Mouse (Mus musculus) embryo, embryonic 10.5 days (tissue): Measurements from ENCODE around the gene Sdc3.
A peak's percentile ranks its signal among the peaks of the same experiment; 100 is the strongest.

Experiments used
- DNase-seq: peaks from one replicate; pipeline ENCODE4 v3.0.0-alpha.2; 2015; ENCODE audit warnings: low spot score

Gene Sdc3

DNA sequence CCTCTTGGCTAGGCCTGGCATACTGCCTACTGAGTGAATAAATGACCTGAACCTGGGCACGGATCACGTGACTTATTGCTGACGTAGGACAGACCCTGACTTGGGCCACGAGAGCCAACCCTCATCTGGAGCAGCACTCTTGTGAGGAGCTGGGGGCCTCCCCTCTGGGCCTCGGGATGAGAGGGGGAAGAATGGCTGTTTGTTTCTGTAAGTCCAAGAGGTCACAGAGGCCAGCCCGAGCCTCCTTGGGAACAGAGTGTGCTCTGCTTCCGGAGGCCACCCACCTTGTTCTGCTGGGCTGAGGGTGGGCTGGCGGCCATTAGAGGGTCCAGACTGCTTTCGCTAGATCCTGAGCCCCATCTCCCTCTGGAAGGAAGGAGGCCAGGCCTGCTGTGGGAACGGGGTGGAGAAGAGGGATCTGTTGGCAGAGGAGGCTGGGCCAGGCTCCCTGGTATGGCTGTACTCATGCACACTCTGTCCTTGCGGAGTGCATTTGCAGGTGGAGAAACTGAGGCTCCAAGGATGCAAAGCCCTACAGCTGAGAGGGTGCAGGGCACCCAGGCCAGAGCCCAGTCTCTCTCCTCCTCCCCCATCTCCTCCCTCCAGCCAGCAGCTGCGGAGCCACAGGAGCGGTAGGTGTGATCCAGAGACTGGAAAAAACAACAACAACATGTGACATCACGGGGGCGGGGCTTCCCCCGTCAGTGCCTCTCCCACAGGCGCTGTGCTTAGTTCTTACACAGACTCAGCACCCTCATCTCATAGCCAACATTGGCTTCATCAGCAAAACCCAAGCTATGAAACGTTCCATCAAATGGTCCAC, 36.7 kb downstream of the Sdc3 start:
- DNase-seq = peak; percentile 87

- DNase-seq = peak; percentile 80
Measured at GRCm38 (mm10) chr4:130834122-130834521, 41.8 kb downstream of the Sdc3 start.

DNA sequence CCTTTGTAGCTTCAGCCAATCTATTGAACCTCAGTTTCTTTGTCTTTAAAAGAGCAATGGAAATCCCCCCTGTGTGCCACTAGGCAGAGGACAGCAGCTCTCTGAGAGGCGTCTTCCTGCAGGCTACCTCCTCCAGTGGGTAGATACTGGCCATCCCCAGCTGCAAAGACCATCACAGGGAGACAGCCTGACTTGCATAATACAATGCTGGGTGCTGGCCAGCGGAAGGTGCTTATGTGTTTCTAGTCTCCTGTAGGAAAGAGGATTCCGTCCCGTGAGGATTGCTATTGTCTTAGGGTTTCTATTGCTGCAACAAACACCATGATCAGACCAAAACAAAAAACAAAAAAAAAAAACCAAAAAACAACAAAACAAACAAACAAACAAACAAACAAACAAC, 43.2 kb downstream of the Sdc3 start:
- DNase-seq = no peak

- peak; percentile 58 for DNase-seq
Measured at GRCm38 (mm10) chr4:130836281-130837061, 44.1 kb downstream of the Sdc3 start.

- DNase-seq = peak; percentile 35
Measured at GRCm38 (mm10) chr4:130838585-130838984, 46.2 kb downstream of the Sdc3 start.

- peak; percentile 58 for DNase-seq
Measured at GRCm38 (mm10) chr4:130841107-130841840, 48.9 kb downstream of the Sdc3 start.

- DNase-seq = no peak
Measured at GRCm38 (mm10) chr4:130848814-130849213, 56.5 kb downstream of the Sdc3 start.

DNA sequence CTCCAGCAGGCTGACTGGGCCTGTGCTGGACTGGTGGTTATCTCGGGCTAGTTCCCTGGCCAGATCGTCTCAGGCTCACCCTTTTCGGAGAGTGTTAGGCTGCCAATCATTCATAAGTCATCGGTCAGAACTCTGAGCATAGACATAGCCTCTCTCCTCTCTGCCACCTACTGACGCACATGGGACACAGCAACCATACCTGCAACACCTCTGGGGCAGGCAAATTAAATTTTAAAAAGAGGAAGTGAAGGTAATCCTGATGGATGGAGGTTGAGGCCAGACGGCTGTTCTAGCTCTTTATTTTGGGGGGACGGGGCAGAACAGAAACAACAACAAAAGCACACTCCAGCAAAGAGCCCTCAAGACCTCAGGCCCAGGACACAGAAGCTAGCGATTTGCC, 65.3 kb downstream of the Sdc3 start:
- no peak for DNase-seq

- DNase-seq = no peak
Measured at GRCm38 (mm10) chr4:130858880-130859279, 66.5 kb downstream of the Sdc3 start.

- DNase-seq = no peak
Measured at GRCm38 (mm10) chr4:130859467-130859866, 67.1 kb downstream of the Sdc3 start.

GRCm38 (mm10) chr4:130860902-130861652, 68.7 kb downstream of the Sdc3 start:
- DNase-seq = no peak

DNA sequence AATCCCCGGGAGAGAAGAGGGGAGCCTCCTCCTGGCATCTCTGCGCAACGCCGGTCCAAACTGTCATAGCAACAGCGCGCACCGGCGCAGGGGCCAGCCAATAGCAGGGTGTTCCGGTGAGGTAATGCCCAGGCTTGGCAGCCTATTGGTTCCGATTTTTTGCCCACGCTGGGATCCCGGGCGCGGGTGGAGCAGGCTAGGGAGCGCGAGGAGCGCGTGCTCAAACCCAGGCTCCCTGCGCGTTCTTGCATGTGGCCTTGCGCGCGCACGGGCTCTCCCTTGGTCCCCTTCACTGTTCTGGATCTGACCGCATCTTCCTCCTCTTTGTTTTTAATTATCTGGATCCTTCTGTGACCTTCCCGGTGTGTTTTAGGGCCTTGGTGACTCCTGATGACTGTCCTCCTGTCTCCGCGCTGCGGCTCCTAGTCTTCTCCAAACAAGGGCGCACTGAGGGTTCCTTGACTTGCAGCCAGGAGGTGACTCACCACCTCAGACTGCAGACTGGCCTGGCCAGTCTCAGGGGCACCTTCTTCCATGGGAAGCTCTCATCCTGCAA, 69.4 kb downstream of the Sdc3 start:
- DNase-seq = peak; percentile 70

- DNase-seq = no peak
Measured at GRCm38 (mm10) chr4:130862538-130862937, 70.2 kb downstream of the Sdc3 start.

GRCm38 (mm10) chr4:130865460-130865859, 73.1 kb downstream of the Sdc3 start:
- no peak for DNase-seq

- peak; percentile 87 for DNase-seq
Measured at GRCm38 (mm10) chr4:130865901-130866371, 73.6 kb downstream of the Sdc3 start.

DNA sequence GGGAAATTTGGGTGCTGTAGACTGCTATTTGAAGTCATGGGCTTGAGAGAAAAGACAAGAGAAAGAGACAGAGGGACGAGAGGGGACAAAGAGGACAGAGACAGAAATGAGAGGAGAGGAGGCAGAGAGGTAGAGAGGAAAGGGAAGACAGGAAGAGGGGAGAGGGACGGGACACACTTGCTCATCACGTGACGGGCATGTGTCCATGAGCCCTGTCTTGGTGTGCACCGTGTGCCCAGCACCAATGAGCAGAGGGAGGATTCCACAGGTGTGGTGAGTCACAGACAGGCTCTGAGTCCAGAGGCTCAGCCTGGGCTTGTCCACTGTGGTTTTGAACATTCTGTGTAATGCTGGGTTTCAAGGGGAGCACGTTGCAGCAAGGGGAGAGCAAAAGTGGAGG, 75.6 kb downstream of the Sdc3 start:
- DNase-seq = no peak

- DNase-seq = no peak
Measured at GRCm38 (mm10) chr4:130868803-130869202, 76.5 kb downstream of the Sdc3 start.

DNA sequence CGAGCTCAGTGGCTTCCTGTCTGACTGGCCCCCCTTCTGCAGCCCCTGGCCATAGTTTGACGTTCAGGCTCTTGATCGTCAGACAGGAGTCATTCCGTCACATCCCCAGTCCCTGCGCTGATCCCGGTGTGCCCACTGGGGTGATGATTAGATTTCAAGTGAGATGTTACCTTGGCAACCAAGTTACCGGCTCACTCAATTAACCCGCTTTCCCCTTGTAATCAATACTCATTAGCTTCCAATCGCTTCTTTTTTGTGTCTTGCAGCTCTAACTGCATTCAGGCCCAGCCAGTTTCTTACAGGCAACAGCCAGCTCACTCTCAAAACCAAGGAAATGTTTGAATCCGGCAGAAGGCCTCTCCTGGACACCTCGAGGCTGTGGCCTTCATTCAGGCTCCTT, 80.1 kb downstream of the Sdc3 start:
- DNase-seq = no peak

DNA sequence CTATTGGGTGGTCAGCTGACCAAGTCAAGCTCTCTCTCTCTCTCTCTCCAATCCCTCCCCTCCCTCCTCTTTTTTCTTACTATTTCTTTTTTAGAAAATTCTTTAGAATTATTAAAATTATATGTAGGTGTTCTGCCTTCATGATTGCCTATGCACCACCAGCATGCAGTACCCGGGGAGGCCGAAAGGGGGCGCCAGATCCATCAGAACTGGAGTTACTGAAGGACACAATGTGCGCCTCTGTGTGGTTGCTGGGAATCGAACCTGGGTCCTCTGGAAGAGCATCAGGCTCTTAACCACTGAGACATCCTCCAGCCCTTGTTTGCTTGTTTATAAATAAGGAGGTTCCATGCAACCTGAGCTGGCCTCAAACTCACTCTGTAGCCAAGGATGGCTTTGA, 81.1 kb downstream of the Sdc3 start:
- no peak for DNase-seq

DNA sequence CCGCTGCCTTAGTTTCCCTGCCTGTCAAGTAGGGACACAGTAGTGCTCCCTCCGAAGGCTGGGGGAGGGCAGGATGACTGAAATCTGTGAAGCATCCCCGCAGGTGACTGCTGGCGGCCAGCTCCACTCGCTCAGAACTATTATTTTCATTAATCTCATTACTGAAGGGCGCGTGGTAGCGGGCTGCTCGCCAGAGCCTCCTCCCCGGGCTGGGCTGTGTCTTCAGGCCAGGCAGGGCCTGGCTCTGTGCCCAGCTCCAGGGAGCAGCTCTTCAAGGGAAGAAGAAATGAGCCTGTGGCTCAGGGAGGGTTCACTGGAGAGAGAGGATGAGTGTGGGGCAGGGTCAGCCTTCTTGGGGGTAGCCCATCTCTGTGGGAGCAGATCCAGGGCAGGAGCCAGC, 82.3 kb downstream of the Sdc3 start:
- DNase-seq = no peak
